Mouse (Mus musculus) liver, embryonic 16.5 days (tissue): Measurements from ENCODE around the gene Olfr358. TPM values are rescaled to one million over a fixed set of nuclear protein-coding genes. Genes with fewer than 3 reads are reported as not detected.

Experiments used
- ATAC-seq: fragments of 200-750 bp; cut with Nextera tagmentation; 2 replicates; pipeline ENCODE4 v1.8.0; 2017; ENCODE audit warnings: low read depth, mild to moderate bottlenecking, moderate number of reproducible peaks, moderate library complexity
- H3K27ac ChIP-seq: fragments of 300-500 bp; sonication (generic); 2 replicates; pipeline ENCODE4 v1.5.1; 2014; ENCODE audit warnings: mild to moderate bottlenecking, low read length
- H3K27me3 ChIP-seq: fragments of 300-500 bp; sonication (generic); 2 replicates; pipeline ENCODE4 v1.6.1; 2014; ENCODE audit warnings: low read depth, low read length, mixed read lengths; ENCODE audit not compliant: control insufficient read depth, insufficient read depth
- H3K36me3 ChIP-seq: fragments of 300-500 bp; sonication (generic); 2 replicates; pipeline ENCODE4 v1.6.1; 2014; ENCODE audit warnings: mild to moderate bottlenecking; ENCODE audit not compliant: control insufficient read depth, insufficient read depth
- H3K4me1 ChIP-seq: fragments of 300-500 bp; sonication (generic); 2 replicates; pipeline ENCODE4 v1.6.1; 2014; ENCODE audit warnings: low read depth, low read length, mixed read lengths; ENCODE audit not compliant: control insufficient read depth
- H3K4me2 ChIP-seq: fragments of 300-500 bp; sonication (generic); 2 replicates; pipeline ENCODE4 v1.6.1; 2014; ENCODE audit warnings: low read depth, low read length, mixed read lengths
- H3K4me3 ChIP-seq: fragments of 300-500 bp; sonication (generic); 2 replicates; pipeline ENCODE4 v1.5.1; 2014; ENCODE audit warnings: low read depth, mild to moderate bottlenecking, low read length
- H3K9ac ChIP-seq: fragments of 300-500 bp; sonication (generic); 2 replicates; pipeline ENCODE4 v1.6.1; 2014; ENCODE audit warnings: low read depth, low read length
- H3K9me3 ChIP-seq: fragments of 300-500 bp; sonication (generic); replicated peaks from 2 replicates; pipeline ENCODE4 v1.6.1; 2016; ENCODE audit warnings: low read length; ENCODE audit not compliant: control insufficient read depth
- WGBS: fragments of 180-500 bp; shearing (Covaris S2); extraction: QIAGEN DNeasy Blood & Tissue Kit; methylation state at CpG from one replicate; pipeline ENCODE4 v1.1.7; 2014; ENCODE audit not compliant: insufficient replicate concordance; 5-methylcytosine and 5-hydroxymethylcytosine counted together
- polyA plus RNA-seq: library from polyadenylated mRNA; unstranded; fragments of >200 nt; fragmentation: Nextera tagmentation; extraction: Ambion mirVana; gene quantifications from 2 replicates; pipeline ENCODE4 v1.2.1, GENCODE M21; 2015

Gene Olfr358
- not detected in 2 replicates for polyA plus RNA-seq

- H3K4me1 ChIP-seq = no peaks in the 10 kb centered on the region
- ATAC-seq = no peak
- no peak within 1 kb of the TSS for H3K27ac ChIP-seq
These were observed at the start of gene Olfr358 for GRCm38 (mm10) chr2:37009235-37009634. Gene Olfr358 (minus strand): TSS chr2:37009335.

DNA sequence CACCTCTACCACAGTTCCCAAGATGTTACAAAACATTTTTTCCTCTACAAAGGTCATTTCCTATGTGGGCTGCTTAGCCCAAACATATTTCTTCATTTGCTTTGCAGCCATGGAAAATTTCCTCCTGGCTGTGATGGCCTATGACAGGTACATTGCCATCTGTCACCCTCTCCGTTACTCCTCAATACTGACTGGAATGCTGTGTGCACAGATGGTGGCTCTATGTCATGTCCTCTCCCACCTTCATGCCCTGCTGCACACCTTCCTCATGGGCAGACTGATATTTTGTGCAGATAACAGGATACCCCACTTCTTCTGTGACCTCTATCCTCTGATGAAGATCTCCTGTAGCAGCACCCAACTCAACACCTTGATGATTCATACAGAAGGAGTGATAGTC, 12.1 kb downstream of the Olfr358 start:
- no peak overlapping the region for H3K4me2 ChIP-seq
- no peak overlapping the region for H3K4me3 ChIP-seq
- H3K4me1 ChIP-seq = no peaks in the 10 kb centered on the region
- no peak overlapping the region for H3K9ac ChIP-seq
- 63% methylated on average over 1 of the region's 1 CpGs for WGBS
- no peaks in the 10 kb centered on the region for H3K27me3 ChIP-seq
- no peaks in the 10 kb centered on the region for H3K36me3 ChIP-seq
- no peaks in the 10 kb centered on the region for H3K9me3 ChIP-seq
- H3K27ac ChIP-seq = no peak overlapping the region
- no peak for ATAC-seq

More at GRCm38 (mm10) chr2:37009235-37009634, at the start of gene Olfr358:
- Histone ChIP-seq H3K9ac (no peak within 1 kb of the TSS), H3K4me3 (no peak within 1 kb of the TSS), H3K27me3 (no peaks in the 10 kb centered on the region), H3K36me3 (no peaks in the 10 kb centered on the region), H3K9me3 (no peaks in the 10 kb centered on the region), H3K4me2 (no peak within 1 kb of the TSS)

GRCm38 (mm10) chr2:36993527-36993926, 15.6 kb downstream of the Olfr358 start, which contains the start of gene Olfr357:
Gene Olfr357 (plus strand): TSS chr2:36993827.
- no peak for ATAC-seq
- no peaks in the 10 kb centered on the region for H3K27me3 ChIP-seq
- no peaks in the 10 kb centered on the region for H3K36me3 ChIP-seq
- 22% methylated on average over 1 of the region's 1 CpGs for WGBS
- H3K27ac ChIP-seq = no peak within 1 kb of the TSS
- H3K9ac ChIP-seq = no peak within 1 kb of the TSS
- no peaks in the 10 kb centered on the region for H3K9me3 ChIP-seq
- H3K4me2 ChIP-seq = no peak within 1 kb of the TSS
- no peak within 1 kb of the TSS for H3K4me3 ChIP-seq
- no peaks in the 10 kb centered on the region for H3K4me1 ChIP-seq

Other genes with a start within 250 kb of the Olfr358 start
- gene Olfr348, start 225.1 kb downstream of the Olfr358 start, polyA plus RNA-seq = not detected in 2 replicates
- not detected in 2 replicates for gene Olfr50, start 218.8 kb downstream of the Olfr358 start, polyA plus RNA-seq
- not detected in 2 replicates for gene Olfr3, start 192.3 kb downstream of the Olfr358 start, polyA plus RNA-seq
- gene Olfr350, start 163.0 kb downstream of the Olfr358 start, polyA plus RNA-seq = not detected in 2 replicates
- gene Olfr351, start 146.7 kb downstream of the Olfr358 start, polyA plus RNA-seq = not detected in 2 replicates
- gene Olfr352, start 140.9 kb downstream of the Olfr358 start, polyA plus RNA-seq = not detected in 2 replicates
- gene Olfr353, start 116.4 kb downstream of the Olfr358 start, polyA plus RNA-seq = not detected in 2 replicates
- gene Olfr354, start 103.7 kb downstream of the Olfr358 start, polyA plus RNA-seq = not detected in 2 replicates
- gene Olfr355, start 80.4 kb downstream of the Olfr358 start, polyA plus RNA-seq = not detected in 2 replicates
- gene Olfr356, start 72.2 kb downstream of the Olfr358 start, polyA plus RNA-seq = not detected in 2 replicates
- not detected in 2 replicates for gene Olfr357, start 15.5 kb downstream of the Olfr358 start, polyA plus RNA-seq
- gene Olfr360, start 56.4 kb upstream of the Olfr358 start, polyA plus RNA-seq = not detected in 2 replicates
- gene Olfr361, start 80.0 kb upstream of the Olfr358 start, polyA plus RNA-seq = not detected in 2 replicates
- gene Olfr362, start 108.6 kb upstream of the Olfr358 start, polyA plus RNA-seq = not detected in 2 replicates
- gene Olfr364-ps1, start 130.0 kb upstream of the Olfr358 start, polyA plus RNA-seq = not detected in 2 replicates
- not detected in 2 replicates for gene Olfr365, start 178.9 kb upstream of the Olfr358 start, polyA plus RNA-seq
- not detected in 2 replicates for gene Olfr366, start 202.2 kb upstream of the Olfr358 start, polyA plus RNA-seq